Mouse (Mus musculus): ENCODE data around the gene Amer2. TPM values are rescaled to one million over a fixed set of nuclear protein-coding genes. Genes with fewer than 3 reads are reported as not detected.
"Not testable (repeated sequence)": the region's sequence is repeated elsewhere in the genome, so short reads cannot be mapped to it uniquely, and the experiment has no call there.

Gene Amer2
- 12.0 and 12.6 TPM in 2 replicates for polyA plus RNA-seq (2014; fragmentation: Nextera tagmentation; extraction: Ambion mirVana)

- 56% methylated on average over 1 of the region's 1 CpGs for WGBS
These were observed at the start of gene Amer2 for GRCm38 (mm10) chr14:60372821-60373309. Gene Amer2 (plus strand): TSS chr14:60373259.

GRCm38 (mm10) chr14:60340001-60340400, 33.1 kb upstream of the Amer2 start:
- 90% methylated on average over 5 of the region's 5 CpGs for WGBS
- not testable (repeated sequence) for H3K9me3 ChIP-seq (ENCODE audit: control insufficient read depth, low read length); H3K27ac ChIP-seq (ENCODE audit: low read depth, low read length); H3K9ac ChIP-seq (ENCODE audit: low read depth, low read length); H3K4me2 ChIP-seq (replicated peaks; ENCODE audit: low read depth, low read length); ATAC-seq (ENCODE audit: low FRiP score); H3K4me3 ChIP-seq (ENCODE audit: low read depth, low read length); H3K27me3 ChIP-seq (ENCODE audit: control insufficient read depth, insufficient read depth, low read length); DNase-seq (ENCODE audit: low spot score); H3K36me3 ChIP-seq (ENCODE audit: control insufficient read depth, insufficient read depth, low read length); H3K4me1 ChIP-seq (replicated peaks; ENCODE audit: control insufficient read depth, insufficient read depth, low read length)

More at GRCm38 (mm10) chr14:60372821-60373309, at the start of gene Amer2:
- Histone ChIP-seq H3K27ac (ENCODE audit: low read depth, low read length) (no peak within 1 kb of the TSS), H3K9ac (ENCODE audit: low read depth, low read length) (no peak within 1 kb of the TSS), H3K36me3 (ENCODE audit: control insufficient read depth, insufficient read depth, low read length) (no peaks in the 10 kb centered on the region), H3K4me1 (replicated peaks; ENCODE audit: control insufficient read depth, insufficient read depth, low read length) (no peaks in the 10 kb centered on the region), H3K9me3 (ENCODE audit: control insufficient read depth, low read length) (no peaks in the 10 kb centered on the region), H3K4me2 (replicated peaks; ENCODE audit: low read depth, low read length) (no peak within 1 kb of the TSS), H3K27me3 (ENCODE audit: control insufficient read depth, insufficient read depth, low read length) (no peaks in the 10 kb centered on the region), H3K4me3 (ENCODE audit: low read depth, low read length) (no peak within 1 kb of the TSS)
- ATAC-seq (ENCODE audit: low FRiP score) (no peak), DNase-seq (ENCODE audit: low spot score) (no peak)

- ATAC-seq (ENCODE audit: low FRiP score): no peak
- Histone ChIP-seq H3K9me3 (ENCODE audit: control insufficient read depth, low read length) (no peaks in the 10 kb centered on the region), H3K27ac (ENCODE audit: low read depth, low read length) (no peak overlapping the region), H3K9ac (ENCODE audit: low read depth, low read length) (no peak overlapping the region), H3K36me3 (ENCODE audit: control insufficient read depth, insufficient read depth, low read length) (no peaks in the 10 kb centered on the region), H3K4me1 (replicated peaks; ENCODE audit: control insufficient read depth, insufficient read depth, low read length) (no peaks in the 10 kb centered on the region), H3K27me3 (ENCODE audit: control insufficient read depth, insufficient read depth, low read length) (no peaks in the 10 kb centered on the region), H3K4me3 (ENCODE audit: low read depth, low read length) (no peak overlapping the region), H3K4me2 (replicated peaks; ENCODE audit: low read depth, low read length) (no peak overlapping the region)
- no peak for DNase-seq (ENCODE audit: low spot score)
- WGBS: 83% methylated on average over 4 of the region's 4 CpGs
These were observed 32.5 kb upstream of the Amer2 start for GRCm38 (mm10) chr14:60340570-60340969.

- ATAC-seq (ENCODE audit: low FRiP score): no peak
- 90% methylated on average over 6 of the region's 6 CpGs for WGBS
- no peaks in the 10 kb centered on the region for H3K4me1 ChIP-seq (replicated peaks; ENCODE audit: control insufficient read depth, insufficient read depth, low read length)
- no peaks in the 10 kb centered on the region for H3K27me3 ChIP-seq (ENCODE audit: control insufficient read depth, insufficient read depth, low read length)
- DNase-seq (ENCODE audit: low spot score): no peak
- no peak overlapping the region for H3K4me3 ChIP-seq (ENCODE audit: low read depth, low read length)
- H3K9me3 ChIP-seq (ENCODE audit: control insufficient read depth, low read length): no peaks in the 10 kb centered on the region
- no peak overlapping the region for H3K27ac ChIP-seq (ENCODE audit: low read depth, low read length)
- no peaks in the 10 kb centered on the region for H3K36me3 ChIP-seq (ENCODE audit: control insufficient read depth, insufficient read depth, low read length)
- H3K9ac ChIP-seq (ENCODE audit: low read depth, low read length): no peak overlapping the region
- no peak overlapping the region for H3K4me2 ChIP-seq (replicated peaks; ENCODE audit: low read depth, low read length)
These were observed 27.7 kb upstream of the Amer2 start for GRCm38 (mm10) chr14:60345326-60345876.

- Histone ChIP-seq H3K4me1 (replicated peaks; ENCODE audit: control insufficient read depth, insufficient read depth, low read length) (no peaks in the 10 kb centered on the region), H3K27ac (ENCODE audit: low read depth, low read length) (no peak overlapping the region), H3K4me3 (ENCODE audit: low read depth, low read length) (no peak overlapping the region), H3K9me3 (ENCODE audit: control insufficient read depth, low read length) (no peaks in the 10 kb centered on the region), H3K9ac (ENCODE audit: low read depth, low read length) (no peak overlapping the region), H3K27me3 (ENCODE audit: control insufficient read depth, insufficient read depth, low read length) (no peaks in the 10 kb centered on the region), H3K4me2 (replicated peaks; ENCODE audit: low read depth, low read length) (no peak overlapping the region), H3K36me3 (ENCODE audit: control insufficient read depth, insufficient read depth, low read length) (no peaks in the 10 kb centered on the region)
- 90% methylated on average over 5 of the region's 5 CpGs for WGBS
- DNase-seq (ENCODE audit: low spot score) (no peak), ATAC-seq (ENCODE audit: low FRiP score) (no peak)
These were observed 14.7 kb upstream of the Amer2 start for GRCm38 (mm10) chr14:60358347-60358746.

- WGBS: 68% methylated on average over 9 of the region's 9 CpGs
- DNase-seq (ENCODE audit: low spot score) (no peak), ATAC-seq (ENCODE audit: low FRiP score) (no peak)
- Histone ChIP-seq H3K9ac (ENCODE audit: low read depth, low read length) (no peak overlapping the region), H3K4me3 (ENCODE audit: low read depth, low read length) (no peak overlapping the region), H3K4me1 (replicated peaks; ENCODE audit: control insufficient read depth, insufficient read depth, low read length) (no peaks in the 10 kb centered on the region), H3K27me3 (ENCODE audit: control insufficient read depth, insufficient read depth, low read length) (no peaks in the 10 kb centered on the region), H3K36me3 (ENCODE audit: control insufficient read depth, insufficient read depth, low read length) (no peaks in the 10 kb centered on the region), H3K4me2 (replicated peaks; ENCODE audit: low read depth, low read length) (no peak overlapping the region), H3K27ac (ENCODE audit: low read depth, low read length) (no peak overlapping the region), H3K9me3 (ENCODE audit: control insufficient read depth, low read length) (no peaks in the 10 kb centered on the region)
These were observed 11.5 kb upstream of the Amer2 start for GRCm38 (mm10) chr14:60361380-60362212.

- no peak overlapping the region for H3K4me2 ChIP-seq (replicated peaks; ENCODE audit: low read depth, low read length)
- no peaks in the 10 kb centered on the region for H3K36me3 ChIP-seq (ENCODE audit: control insufficient read depth, insufficient read depth, low read length)
- no peak overlapping the region for H3K9ac ChIP-seq (ENCODE audit: low read depth, low read length)
- no peaks in the 10 kb centered on the region for H3K9me3 ChIP-seq (ENCODE audit: control insufficient read depth, low read length)
- 76% methylated on average over 1 of the region's 1 CpGs for WGBS
- H3K4me1 ChIP-seq (replicated peaks; ENCODE audit: control insufficient read depth, insufficient read depth, low read length): no peaks in the 10 kb centered on the region
- no peak overlapping the region for H3K4me3 ChIP-seq (ENCODE audit: low read depth, low read length)
- H3K27ac ChIP-seq (ENCODE audit: low read depth, low read length): no peak overlapping the region
- DNase-seq (ENCODE audit: low spot score): no peak
- H3K27me3 ChIP-seq (ENCODE audit: control insufficient read depth, insufficient read depth, low read length): no peaks in the 10 kb centered on the region
- no peak for ATAC-seq (ENCODE audit: low FRiP score)
These were observed 6.3 kb upstream of the Amer2 start for GRCm38 (mm10) chr14:60366729-60367128.

- ATAC-seq (ENCODE audit: low FRiP score) (no peak), DNase-seq (ENCODE audit: low spot score) (no peak)
- Histone ChIP-seq H3K4me2 (replicated peaks; ENCODE audit: low read depth, low read length) (no peak overlapping the region), H3K9ac (ENCODE audit: low read depth, low read length) (no peak overlapping the region), H3K27me3 (ENCODE audit: control insufficient read depth, insufficient read depth, low read length) (no peaks in the 10 kb centered on the region), H3K4me3 (ENCODE audit: low read depth, low read length) (no peak overlapping the region), H3K36me3 (ENCODE audit: control insufficient read depth, insufficient read depth, low read length) (no peaks in the 10 kb centered on the region), H3K4me1 (replicated peaks; ENCODE audit: control insufficient read depth, insufficient read depth, low read length) (no peaks in the 10 kb centered on the region), H3K27ac (ENCODE audit: low read depth, low read length) (no peak overlapping the region), H3K9me3 (ENCODE audit: control insufficient read depth, low read length) (no peaks in the 10 kb centered on the region)
- 62% methylated on average over 9 of the region's 9 CpGs for WGBS
These were observed 4.0 kb upstream of the Amer2 start for GRCm38 (mm10) chr14:60368769-60369666.
